Mouse (Mus musculus) ES-E14 (cell line): ENCODE data around the gene Vmn1r4.

ENCODE experiments used
- CHD2 ChIP-seq: IDR thresholded peaks from 2 replicates; pipeline ENCODE4 v1.6.1; 2014; ENCODE audit warnings: mild to moderate bottlenecking, low read depth, low read length, inconsistent platforms
- HCFC1 ChIP-seq: IDR thresholded peaks from 2 replicates; pipeline ENCODE4 v1.6.1; 2012; ENCODE audit warnings: low read length, inconsistent platforms, borderline replicate concordance; ENCODE audit not compliant: insufficient read depth
- MAFK ChIP-seq: IDR thresholded peaks from 2 replicates; pipeline ENCODE4 v1.6.1; 2014; ENCODE audit warnings: mild to moderate bottlenecking, low read depth, low read length, inconsistent platforms; ENCODE audit not compliant: insufficient read depth
- ZC3H11A ChIP-seq: IDR thresholded peaks from 2 replicates; pipeline ENCODE4 v1.6.1; 2012; ENCODE audit warnings: low read depth, mild to moderate bottlenecking, inconsistent platforms, low read length, borderline replicate concordance
- ZNF384 ChIP-seq: IDR thresholded peaks from 2 replicates; pipeline ENCODE4 v1.6.1; 2012; ENCODE audit warnings: low read depth, low read length, inconsistent platforms

- no peak for TF ChIP-seq ZNF384
- no peak for TF ChIP-seq CHD2
- no peak for TF ChIP-seq MAFK
- no peak for TF ChIP-seq ZC3H11A
- no peak for TF ChIP-seq HCFC1
Measured at GRCm38 (mm10) chr6:56902606-56903520, 21.0 kb upstream of the Vmn1r4 start.
